Mouse (Mus musculus) cerebellum, adult 2 months (tissue): ENCODE data around the gene Sept3.

ENCODE experiments used
- CTCF ChIP-seq: fragments of 200-500 bp; IDR thresholded peaks from 2 replicates; pipeline ENCODE4 v1.5.1; 2011; ENCODE audit warnings: low read depth, mild to moderate bottlenecking, control low read depth, low read length, moderate library complexity, borderline replicate concordance; ENCODE audit not compliant: insufficient read depth
- POLR2A ChIP-seq: fragments of 200-500 bp; IDR thresholded peaks from 2 replicates; pipeline ENCODE4 v1.6.1; 2011; ENCODE audit warnings: low read length, control low read depth, borderline replicate concordance; ENCODE audit not compliant: insufficient read depth

GRCm38 (mm10) chr15:82229542-82230045 lies 45.1 kb upstream of the Sept3 start:
- TF ChIP-seq POLR2A (no peak), CTCF (no peak)
